Mouse (Mus musculus) megakaryocyte-erythroid progenitor cell, adult 5-6 weeks (primary cell): ENCODE measurements around the gene Acer2. TPM values are rescaled to one million over a fixed set of nuclear protein-coding genes. Genes with fewer than 3 reads are reported as not detected.
A peak's percentile ranks its signal among the peaks of the same experiment; 100 is the strongest.

Experiments used
- ATAC-seq: replicated peaks from 2 replicates; pipeline ENCODE4 v1.8.0; 2016; ENCODE audit warnings: mild to moderate bottlenecking, inconsistent platforms; ENCODE audit not compliant: severe bottlenecking, poor library complexity, low FRiP score, low TSS enrichment
- total RNA-seq, 2 experiments: library from RNA; stranded (forward) in 1 of 2; stranded (reverse) in 1 of 2; fragments of 200-1000, 215-1000 nt in 1 of 2; fragments of >200 nt in 1 of 2; fragmentation: Nextera tagmentation in 1 of 2; gene quantifications; 2 replicates each; pipeline ENCODE4 v1.2.3; 2014 to 2017

The Acer2 gene
- total RNA-seq, 2 experiments from 2014 or later: 0.75 to 1.5 TPM

DNA sequence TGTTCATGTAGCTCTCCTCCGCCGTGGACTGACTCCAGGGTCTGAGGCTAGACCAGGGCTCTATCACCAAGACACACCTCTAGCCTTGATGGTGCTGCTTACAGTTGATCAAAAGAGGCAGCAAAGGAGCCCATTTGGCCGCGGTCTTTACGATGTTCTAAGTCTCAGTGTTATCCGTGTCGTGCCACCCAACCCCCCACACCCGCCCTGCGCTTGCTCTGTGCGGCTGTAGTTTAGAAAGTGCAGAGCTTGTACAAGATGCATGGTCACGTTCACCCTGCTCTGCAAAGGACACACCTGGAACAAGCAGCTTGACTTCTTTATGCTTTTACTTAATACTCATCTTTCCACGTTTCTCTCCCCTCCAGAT, 11.6 kb downstream of the Acer2 start:
- ATAC-seq: peak; percentile 71

DNA sequence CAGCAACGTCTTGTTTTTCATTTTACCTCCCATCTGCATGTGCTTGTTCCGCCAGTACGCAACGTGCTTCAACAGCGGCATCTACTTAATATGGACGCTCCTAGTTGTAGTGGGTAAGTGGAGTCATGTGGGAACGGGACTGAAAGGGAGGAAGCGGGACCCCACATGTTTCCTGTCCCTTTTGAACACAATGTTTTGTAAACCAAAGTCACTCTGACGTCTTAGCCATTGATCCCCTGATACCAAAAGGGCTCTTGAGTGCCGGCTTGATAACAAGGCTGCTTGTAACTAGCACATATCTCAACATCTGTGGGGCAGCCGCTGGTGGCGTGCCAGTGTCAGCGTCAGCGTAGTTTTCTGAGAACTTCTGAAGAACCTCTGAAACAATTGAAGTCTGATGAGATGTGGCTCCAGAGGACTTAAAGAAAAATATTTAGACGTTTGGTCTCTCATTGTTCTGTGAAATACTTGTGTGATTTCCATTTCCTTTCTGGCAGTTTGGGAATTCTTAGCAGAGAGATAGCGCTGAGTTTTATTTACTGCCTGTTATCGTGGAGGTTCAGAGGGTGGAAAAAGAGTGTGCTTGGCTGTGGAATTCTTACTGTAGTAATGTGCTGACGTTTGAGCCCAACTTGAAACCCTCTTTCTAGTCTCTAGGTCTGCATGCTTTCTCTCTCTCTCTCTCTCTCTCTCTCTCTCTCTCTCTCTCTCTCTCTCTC, 12.1 kb downstream of the Acer2 start:
- ATAC-seq: peak; percentile 82

DNA sequence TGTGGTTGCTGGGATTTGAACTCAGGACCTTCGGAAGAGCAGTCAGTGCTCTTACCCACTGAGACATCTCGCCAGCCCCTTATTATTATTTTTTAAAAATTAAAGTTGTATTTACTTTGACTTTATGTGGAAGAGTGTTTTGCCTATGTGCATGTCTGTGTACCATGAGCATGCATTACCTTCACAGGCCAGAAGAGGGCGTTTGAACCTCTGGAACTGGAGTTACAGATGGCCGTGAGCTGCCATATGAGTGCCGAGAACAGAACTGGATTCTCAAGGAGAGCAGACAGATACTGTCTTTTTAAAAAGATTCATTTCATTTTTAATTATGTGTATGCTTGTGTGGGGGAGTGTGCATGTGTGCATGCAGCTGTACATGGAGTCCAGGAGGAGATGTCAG, 13.7 kb downstream of the Acer2 start:
- ATAC-seq: no peak

DNA sequence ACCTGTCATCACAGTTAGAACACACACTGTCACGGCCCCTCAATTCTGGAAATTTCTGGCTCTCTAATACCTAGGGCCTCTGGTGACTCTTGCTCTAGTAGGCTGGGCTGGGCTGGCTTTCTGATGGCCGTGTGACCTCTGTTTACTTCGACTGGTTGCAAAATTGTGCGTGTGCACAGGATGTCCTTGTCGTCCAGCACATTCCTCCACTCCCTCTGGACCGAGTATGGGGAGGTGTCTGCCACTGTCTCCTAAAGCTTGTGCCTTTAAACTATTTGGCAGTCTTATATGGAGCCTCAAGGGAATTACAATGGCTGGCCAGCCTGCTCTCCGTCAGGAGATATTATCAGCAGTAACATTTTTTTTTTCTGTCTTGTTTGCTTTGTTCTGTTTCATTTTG, 23.2 kb downstream of the Acer2 start:
- ATAC-seq: no peak

DNA sequence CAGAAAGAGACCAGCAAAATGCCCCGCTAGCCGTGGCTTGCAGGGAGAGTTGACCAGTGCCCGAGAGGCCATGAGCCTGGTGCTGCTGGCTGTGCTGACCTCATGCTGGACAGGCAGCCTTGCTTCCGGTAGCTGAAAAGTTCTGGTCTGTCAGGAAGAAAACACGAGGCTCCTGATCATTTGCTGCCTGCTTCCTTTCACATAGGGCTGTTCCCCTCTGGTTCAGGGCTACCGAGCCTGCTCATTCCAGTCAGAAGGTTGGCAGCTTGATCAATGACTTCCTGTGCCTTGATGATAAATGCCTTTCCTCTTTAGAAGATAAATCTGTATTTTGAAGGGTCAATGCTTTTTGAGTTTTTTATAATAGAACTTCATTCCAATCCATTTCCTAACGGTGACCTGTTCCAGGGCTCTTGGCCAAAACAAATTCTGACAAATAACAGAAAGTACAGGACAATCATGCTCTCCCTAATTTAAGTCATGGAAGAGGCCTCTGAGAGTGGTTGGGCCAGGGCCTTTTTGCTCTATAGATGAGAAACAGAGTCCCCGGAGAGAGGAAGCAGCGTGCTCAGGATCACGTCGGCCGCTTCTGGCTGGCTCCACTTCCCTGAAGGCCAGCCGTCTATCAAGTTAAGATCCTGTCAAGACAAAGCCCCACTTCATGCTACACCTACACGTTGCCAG, 24.7 kb downstream of the Acer2 start:
- ATAC-seq: no peak

DNA sequence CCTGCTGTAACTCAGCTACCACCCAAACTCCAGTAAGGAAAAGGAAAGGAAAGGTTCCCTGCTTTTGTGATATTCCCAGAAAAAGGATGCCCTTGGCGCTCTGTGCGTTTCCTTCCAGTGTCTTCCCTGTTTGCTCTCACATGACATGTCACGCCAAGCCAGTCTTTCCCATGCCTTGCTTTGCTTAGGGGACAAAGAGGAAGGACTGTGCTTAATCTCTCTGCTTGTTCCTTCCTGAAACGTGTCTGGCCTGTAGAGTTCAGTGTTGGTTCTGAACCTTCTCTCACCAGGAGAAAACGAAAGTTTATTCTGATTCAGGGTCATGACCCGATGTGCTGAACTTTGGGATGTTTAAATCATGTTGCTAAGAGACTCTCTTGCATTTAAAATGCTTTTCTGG, 28.2 kb downstream of the Acer2 start:
- no peak for ATAC-seq

DNA sequence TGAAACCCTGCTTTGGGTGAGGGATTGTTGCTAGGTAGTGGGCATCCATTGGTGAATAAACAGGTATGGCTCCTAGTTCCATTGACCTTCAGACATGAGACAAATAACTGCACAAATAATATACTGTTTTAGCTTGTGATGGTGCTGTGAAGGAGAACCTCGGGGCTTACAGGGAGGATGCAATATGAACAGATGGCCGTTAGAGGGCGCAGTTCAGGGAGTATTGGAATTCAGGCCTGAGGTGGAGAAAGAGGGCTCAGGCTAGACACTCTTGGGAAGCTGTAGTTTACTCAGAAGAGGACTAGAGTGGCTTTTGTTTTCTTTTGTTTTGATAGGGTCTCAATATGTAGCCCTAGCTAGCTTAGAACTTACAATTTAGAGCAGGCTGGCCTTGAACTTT, 30.8 kb downstream of the Acer2 start:
- ATAC-seq: peak; percentile 67; the same call in 1 of the 2 replicates

DNA sequence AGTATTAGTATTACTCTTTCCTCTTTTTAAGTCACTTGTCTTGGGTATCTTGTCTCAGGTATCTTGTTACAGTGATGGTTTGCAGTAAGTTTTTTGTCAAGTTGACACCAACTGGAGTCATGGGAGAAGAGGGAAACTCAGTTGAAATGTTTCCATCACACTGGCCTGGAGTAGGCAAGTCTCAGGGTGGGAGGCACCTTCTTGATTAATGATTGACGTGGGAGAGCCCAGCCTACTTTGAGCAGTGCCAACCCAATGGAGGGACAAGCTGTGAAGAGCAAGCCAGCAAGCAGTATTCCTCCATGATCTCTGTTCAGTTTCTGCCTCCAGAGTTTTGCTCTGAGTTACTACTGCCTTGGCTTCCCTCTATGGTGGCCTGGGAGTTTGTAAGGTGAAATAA, 31.7 kb downstream of the Acer2 start:
- ATAC-seq: no peak

DNA sequence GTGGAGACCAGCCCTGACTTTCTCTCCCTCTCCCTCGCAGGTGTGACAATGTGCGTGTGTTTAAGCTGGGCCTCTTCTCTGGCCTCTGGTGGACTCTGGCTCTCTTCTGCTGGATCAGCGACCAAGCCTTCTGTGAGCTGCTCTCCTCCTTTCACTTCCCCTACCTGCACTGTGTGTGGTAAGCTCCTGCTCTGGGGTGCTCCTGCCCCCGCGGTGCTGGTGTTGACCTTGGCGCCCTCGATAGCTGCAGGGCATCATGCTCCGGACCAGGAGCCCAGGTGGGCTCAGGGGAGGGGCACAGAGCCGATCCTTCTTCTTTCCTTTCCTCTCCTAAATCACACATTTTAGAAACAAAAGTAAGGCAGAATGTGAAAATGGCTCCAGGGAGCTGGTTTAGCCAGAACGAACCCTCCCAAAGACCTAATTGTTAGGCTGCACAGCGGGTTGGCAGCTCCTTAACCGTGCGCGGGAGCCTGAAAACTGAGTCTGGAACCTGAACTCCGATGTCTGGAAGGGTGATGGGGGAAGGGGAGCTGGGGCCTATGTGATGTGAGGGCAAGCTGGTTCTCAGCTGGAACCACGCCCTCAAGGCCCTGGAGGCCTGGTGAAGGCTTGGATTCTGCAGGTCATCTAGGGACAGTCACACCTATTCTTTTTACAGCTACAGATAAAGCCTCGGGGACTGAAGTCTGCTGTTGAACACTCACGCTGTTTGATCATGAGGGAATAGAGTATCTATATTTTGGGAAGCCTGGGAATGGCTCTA, 37.6 kb downstream of the Acer2 start:
- ATAC-seq: 0 out of 2 replicates have a peak, but pooled peaks have one; percentile 18

DNA sequence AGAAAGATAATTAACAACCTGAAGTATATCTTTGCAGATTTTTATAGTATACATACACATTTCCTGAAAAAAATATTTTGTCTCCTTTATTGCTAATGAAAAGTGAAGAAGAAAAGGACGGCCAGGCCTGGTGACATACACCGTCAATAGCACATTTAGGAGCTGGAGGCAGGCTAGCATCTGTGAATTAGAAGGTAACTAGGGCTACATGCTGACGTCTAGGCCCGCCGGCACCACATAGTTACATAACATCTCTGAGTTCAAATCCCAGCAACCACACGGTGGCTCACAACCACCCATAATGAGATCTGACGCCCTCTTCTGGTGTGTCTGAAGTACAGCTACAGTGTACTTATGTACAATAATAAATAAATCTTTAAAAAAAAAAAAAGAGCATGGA, 38.6 kb downstream of the Acer2 start:
- ATAC-seq: no peak

DNA sequence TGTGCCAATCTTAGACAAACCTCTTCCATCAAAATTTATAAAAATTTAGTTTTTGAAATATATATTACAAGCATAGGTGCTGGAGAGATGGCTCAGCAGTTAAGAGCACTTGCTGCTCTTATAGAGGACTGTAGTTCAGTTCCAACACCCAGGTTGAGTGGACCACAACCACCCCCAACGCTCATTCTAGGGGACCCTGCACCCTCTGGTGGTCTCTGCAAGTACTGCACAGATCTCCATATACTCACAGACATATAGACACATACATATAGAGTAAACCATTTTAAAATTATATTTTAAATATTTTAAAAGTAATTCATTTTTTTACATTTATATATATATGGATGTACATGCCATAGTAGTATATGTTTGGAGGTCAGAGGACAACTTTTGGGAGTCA, 41.9 kb downstream of the Acer2 start:
- no peak for ATAC-seq

DNA sequence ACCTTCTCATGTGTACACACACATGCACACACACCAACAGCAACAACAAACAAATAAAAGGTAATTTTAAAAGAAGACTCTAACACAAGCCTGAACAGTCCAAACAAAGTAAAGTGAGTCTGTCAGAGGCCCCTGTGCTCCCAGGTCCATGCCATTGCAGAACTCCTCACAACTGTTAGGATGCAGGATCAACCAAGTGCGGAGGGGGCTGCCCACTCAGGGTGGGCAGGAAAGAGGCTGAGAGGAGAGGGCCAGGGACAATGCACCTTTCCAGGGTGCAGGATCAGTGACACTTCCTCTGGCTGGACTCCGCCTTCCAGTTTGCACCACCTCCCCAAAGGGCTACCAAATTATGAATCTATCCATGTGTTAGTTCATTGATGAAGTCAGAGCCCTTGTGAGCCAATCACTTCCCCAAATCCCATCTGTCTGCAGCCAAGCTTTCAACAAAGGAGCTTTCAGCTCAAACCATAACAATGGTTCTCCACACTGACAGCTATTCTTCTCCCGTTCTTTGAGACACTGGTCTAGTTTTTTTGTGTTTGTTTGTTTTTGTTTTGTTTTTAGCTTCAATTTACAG, 49.4 kb downstream of the Acer2 start:
- no peak for ATAC-seq

DNA sequence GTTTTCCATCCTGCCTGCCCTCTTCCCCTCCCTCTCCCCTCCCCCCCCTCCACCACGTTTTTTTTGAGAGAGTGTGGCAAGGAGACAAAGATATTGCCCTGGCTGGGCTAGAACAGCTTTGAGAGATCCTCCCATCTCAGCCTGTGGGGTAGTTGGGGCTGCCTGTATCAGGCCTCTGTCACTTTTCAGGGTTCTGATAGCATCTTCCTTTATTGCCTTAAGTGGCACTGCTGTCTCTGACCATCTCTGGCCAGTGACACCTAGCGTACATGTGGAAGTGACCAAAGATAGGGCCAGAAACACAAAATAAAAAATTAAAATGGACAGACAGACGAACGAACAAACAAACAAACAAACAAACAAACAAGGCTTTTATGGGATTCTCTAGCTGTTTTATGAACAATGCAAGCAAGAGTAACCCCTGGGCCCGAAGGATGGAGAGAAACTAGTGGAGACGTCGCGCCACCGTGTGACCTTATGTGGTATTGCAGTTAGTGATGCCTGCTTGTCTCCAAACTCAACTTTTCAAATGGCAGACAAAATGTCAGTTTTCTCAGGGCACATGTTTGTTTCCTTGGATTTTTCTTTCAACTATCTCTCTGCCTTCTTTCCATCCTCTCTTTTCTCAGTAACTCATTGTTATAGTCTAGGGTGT, 50.7 kb downstream of the Acer2 start:
- ATAC-seq: peak; percentile 65

DNA sequence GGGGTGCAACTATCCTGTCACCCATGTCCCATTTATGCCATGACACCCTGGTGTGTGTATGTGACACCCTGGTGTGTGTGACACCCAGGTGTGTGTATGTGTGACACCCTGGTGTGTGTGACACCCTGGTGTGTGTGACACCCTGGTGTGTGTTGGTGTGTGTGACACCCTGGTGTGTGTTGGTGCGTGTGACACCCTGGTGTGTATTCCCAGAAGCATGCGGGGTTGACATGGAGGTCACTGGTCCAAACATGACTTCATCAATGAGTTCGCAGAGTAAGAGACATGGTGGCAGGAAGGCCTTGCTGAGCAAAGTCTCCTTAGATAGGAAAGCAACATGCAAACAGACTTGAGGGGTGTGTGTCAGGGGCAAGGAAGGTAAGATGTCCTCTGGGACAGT, 52.8 kb downstream of the Acer2 start:
- no peak for ATAC-seq

DNA sequence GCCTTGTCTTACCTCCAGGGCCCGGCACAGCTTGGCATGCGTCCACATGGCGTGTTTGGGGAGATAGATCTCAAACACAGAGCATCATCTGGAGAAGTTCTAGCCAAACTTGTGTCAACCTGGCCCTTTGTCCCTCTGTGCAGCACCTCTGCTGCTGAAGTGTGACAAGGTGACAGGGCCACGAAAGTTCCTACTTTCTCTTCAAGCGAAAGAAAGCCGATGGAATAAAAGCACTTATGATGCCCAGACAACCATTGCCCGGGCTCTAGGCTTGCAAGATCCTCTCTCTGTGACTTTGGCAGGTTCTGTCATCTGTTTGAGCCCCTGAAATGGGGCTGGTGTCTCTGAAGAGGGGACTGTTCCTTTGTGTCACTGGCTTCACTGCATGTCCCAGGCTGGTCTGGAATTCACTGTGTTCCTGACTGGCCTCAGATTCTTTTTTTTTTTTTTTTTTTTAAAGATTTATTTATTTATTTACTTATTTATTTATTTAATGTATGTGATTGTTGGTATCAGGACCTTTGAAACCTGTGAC, 56.0 kb downstream of the Acer2 start:
- no peak for ATAC-seq

DNA sequence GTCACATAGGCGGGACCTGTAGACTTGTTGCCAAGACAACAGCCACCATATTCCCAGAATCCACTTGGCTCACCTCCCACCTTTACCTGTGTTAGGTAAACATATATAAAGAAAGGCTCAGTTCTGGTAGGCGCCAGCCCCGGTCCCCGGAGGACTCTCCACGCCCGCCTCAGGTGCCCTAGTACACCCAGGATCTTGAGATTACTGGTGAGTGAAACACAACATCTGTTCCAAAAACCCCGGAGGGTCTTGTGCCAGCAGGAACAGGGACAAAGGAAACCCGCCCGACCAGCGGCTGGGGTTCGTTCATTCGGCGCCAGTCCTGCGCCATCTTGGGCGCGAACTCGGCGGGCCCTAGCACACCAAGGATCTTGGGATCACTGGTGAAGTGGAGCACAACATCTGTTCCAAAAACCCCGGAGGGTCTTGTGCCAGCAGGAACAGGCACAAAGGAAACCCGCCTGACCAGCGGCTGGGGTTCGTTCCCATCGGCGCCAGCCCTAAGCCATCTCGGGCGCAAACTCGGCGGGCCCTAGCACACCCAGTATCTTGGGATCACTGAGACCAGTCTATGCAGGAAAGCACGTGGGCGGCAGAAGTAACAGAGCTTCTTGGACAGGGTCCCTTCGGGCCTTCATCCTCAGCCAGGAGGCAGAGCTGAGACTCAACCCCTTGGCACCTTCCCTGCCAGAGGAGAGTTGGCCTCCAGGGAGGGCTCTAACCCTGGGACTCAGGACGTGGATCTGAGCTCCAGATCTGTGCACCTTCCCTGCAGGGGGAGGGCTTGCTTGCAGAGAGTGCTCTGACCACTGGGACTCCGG, 56.6 kb downstream of the Acer2 start:
- no peak for ATAC-seq

DNA sequence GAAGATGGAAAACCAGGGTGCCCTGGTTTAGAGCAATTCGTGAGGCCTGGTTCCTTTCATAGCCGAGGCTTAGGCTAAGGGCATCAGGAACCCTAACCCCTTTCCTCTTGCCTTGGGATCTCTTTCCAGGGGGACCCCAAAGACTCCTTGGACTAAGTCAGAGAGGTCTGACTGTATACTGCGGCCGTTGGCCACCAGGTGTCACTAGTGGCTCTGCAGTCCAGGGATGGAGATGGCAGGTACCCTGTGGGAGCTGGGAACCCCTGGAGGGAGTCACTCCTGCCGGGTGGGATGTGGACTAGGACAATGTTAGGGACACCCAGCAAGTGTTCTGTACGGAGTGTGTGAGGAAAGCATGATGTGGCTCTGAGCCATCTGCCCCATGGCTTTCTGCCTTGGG, 58.8 kb downstream of the Acer2 start:
- ATAC-seq: peak; percentile 79; the same call in 1 of the 2 replicates

DNA sequence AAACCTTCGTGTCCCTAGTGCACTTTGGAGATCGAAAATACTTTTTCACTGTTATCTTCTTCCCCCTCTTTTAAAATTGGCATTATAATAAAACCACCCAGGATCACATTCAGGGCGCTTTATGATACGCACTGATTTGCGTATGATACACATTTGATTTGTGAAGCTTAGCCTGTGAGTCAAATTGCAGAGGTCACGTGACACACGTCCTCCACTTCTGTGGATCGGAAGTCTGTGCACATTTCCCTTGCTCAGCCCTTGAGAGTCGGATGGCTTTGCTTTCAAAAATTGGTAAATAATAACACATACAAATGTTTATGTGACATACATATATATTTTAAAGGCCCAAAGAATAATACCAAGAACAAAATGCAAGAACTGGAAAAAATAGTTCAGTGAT, 62.0 kb downstream of the Acer2 start:
- ATAC-seq: no peak

DNA sequence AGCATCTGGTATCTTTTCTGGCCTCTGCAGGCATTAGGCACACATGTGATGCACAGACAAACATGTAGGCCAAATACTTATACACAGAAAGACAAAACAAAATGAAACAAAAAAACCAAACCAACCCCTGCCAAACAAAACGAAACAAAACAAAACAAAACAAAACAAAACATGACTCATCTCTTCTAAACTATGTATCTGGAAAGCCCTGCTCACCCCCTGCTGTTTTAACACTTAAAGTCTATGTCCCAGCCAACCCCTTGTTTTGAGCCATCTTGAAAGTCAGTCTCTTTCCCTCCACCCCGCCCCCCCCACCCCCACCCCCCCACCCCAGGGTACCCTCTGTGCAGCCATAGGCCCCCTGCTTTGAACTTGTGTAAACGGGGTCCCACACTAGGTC, 62.5 kb downstream of the Acer2 start:
- no peak for ATAC-seq
